Mouse (Mus musculus) forebrain, embryonic 15.5 days (tissue): ENCODE data around the gene Nr2e3. TPM values are rescaled to one million over a fixed set of nuclear protein-coding genes. Genes with fewer than 3 reads are reported as not detected.
A peak's percentile ranks its signal among the peaks of the same experiment; 100 is the strongest.

Source experiments
- ATAC-seq: fragments of 200-750 bp; cut with Nextera tagmentation; replicated peaks from 2 replicates; pipeline ENCODE4 v1.8.0; 2017; ENCODE audit warnings: mild to moderate bottlenecking, moderate TSS enrichment, moderate library complexity
- H3K27ac ChIP-seq: fragments of 300-500 bp; sonication (generic); replicated peaks from 2 replicates; pipeline ENCODE4 v1.5.1; 2015; ENCODE audit warnings: mild to moderate bottlenecking, inconsistent platforms
- H3K27me3 ChIP-seq: fragments of 300-500 bp; sonication (generic); 2 replicates; pipeline ENCODE4 v1.6.1; 2015; ENCODE audit warnings: inconsistent platforms
- H3K36me3 ChIP-seq: fragments of 300-500 bp; sonication (generic); 2 replicates; pipeline ENCODE4 v1.6.1; 2015; ENCODE audit warnings: mild to moderate bottlenecking, inconsistent platforms
- H3K4me1 ChIP-seq: fragments of 300-500 bp; sonication (generic); 2 replicates; pipeline ENCODE4 v1.6.1; 2015; ENCODE audit warnings: inconsistent platforms
- H3K4me2 ChIP-seq: fragments of 300-500 bp; sonication (generic); replicated peaks from 2 replicates; pipeline ENCODE4 v1.6.1; 2015; ENCODE audit warnings: mild to moderate bottlenecking, inconsistent platforms
- H3K4me3 ChIP-seq: fragments of 300-500 bp; sonication (generic); 2 replicates; pipeline ENCODE4 v1.5.1; 2015; ENCODE audit warnings: mild to moderate bottlenecking, inconsistent platforms
- H3K9ac ChIP-seq: fragments of 300-500 bp; sonication (generic); replicated peaks from 2 replicates; pipeline ENCODE4 v1.6.1; 2015; ENCODE audit warnings: mild to moderate bottlenecking, inconsistent platforms
- H3K9me3 ChIP-seq: fragments of 300-500 bp; sonication (generic); 2 replicates; pipeline ENCODE4 v1.6.1; 2016; ENCODE audit warnings: inconsistent platforms
- WGBS: fragments of 180-500 bp; shearing (Covaris S2); methylation state at CpG from one replicate; pipeline ENCODE4 v1.1.7; 2015; ENCODE audit warnings: mixed read lengths; 5-methylcytosine and 5-hydroxymethylcytosine counted together
- polyA plus RNA-seq: library from polyadenylated mRNA; unstranded; fragments of >200 nt; fragmentation: Nextera tagmentation; extraction: Ambion mirVana; gene quantifications from 2 replicates; pipeline ENCODE4 v1.2.1, GENCODE M21; 2015

The Nr2e3 gene
- not detected in 2 replicates for polyA plus RNA-seq

DNA sequence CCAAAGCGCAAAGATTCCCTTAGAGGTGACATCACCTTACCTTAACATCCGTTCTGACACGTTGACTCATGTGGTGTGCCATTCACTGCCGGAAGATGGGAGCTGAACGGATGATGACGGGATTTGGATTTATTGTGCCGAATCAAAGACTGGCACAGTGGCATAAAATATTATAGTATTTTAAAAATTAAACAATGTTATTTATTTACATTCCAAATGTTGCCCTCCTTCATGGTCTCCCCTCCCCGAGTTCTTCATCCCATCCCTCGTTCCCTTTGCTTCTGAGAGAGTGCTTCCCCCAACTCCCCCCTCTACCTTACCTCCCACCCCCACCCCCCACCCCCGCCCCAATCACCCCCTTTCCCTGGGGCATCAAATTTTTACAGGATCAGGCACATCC, at the start of gene Nr2e3:
Gene Nr2e3, minus strand, starts transcription at position 101 of the 400 bp plus-strand sequence.
- no peaks in the 10 kb centered on the region for H3K4me1 ChIP-seq
- no peak within 1 kb of the TSS for H3K4me2 ChIP-seq
- H3K9me3 ChIP-seq, result no peaks in the 10 kb centered on the region
- H3K9ac ChIP-seq, result no peak within 1 kb of the TSS
- 91% methylated on average over 10 of the region's 10 CpGs for WGBS
- H3K36me3 ChIP-seq, result no peaks in the 10 kb centered on the region
- no peak within 1 kb of the TSS for H3K27ac ChIP-seq
- no peaks in the 10 kb centered on the region for H3K27me3 ChIP-seq
- ATAC-seq, result no peak
- no peak within 1 kb of the TSS for H3K4me3 ChIP-seq

- 51% methylated on average over 7 of the region's 7 CpGs for WGBS
- Histone ChIP-seq H3K9me3 (no peaks in the 10 kb centered on the region), H3K9ac (no peak overlapping the region), H3K36me3 (no peaks in the 10 kb centered on the region), H3K27ac (no peak overlapping the region), H3K4me2 (no peak overlapping the region), H3K4me3 (no peak overlapping the region), H3K27me3 (no peaks in the 10 kb centered on the region), H3K4me1 (no peaks in the 10 kb centered on the region)
- ATAC-seq, result no peak
Measured at GRCm38 (mm10) chr9:60008936-60009335, 48.5 kb upstream of the Nr2e3 start.

DNA sequence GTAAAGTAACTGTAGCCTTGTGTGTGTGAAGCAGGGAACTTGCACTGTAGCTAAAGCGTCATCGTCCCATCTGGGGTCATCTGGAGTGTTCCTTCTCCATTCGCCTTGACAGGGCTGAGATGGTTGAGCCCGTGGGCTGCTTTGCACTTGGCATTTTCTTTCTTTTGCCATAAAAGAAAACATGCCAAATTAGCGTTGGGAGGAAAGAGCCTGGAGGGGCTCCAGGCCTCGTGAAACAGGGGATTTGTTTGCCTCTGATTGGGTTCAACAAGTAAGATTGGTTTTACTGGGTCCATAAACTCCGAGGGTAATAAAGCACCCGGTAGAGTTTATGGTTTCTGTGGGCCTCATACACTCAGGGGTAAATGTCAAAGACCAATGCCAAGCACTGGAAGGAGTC, 41.9 kb upstream of the Nr2e3 start:
- Histone ChIP-seq H3K36me3 (no peaks in the 10 kb centered on the region), H3K4me1 (no peaks in the 10 kb centered on the region), H3K27me3 (no peaks in the 10 kb centered on the region), H3K4me2 (no peak overlapping the region), H3K27ac (no peak overlapping the region), H3K9me3 (no peaks in the 10 kb centered on the region), H3K4me3 (no peak overlapping the region), H3K9ac (no peak overlapping the region)
- WGBS, result 62% methylated on average over 8 of the region's 8 CpGs
- ATAC-seq, result no peak

DNA sequence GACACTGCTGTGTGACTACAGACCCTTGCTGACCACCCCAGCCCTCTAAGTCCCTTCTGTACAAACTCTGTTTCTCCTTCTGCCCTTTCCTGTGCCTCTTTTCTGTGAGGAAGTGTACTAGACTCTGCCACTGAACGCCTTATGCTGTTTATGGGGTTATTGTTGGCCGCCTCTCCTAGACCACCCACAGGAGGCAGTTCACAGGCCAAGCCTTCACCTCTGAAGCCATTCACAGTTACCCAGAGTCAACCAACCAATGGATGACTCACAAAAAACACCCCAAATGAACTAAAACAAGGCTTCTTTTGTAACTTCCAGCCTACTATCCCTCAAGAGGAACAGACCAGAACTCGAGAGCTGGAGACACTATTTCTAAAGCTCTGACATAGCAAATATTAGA, 41.0 kb upstream of the Nr2e3 start:
- Histone ChIP-seq H3K4me2 (no peak overlapping the region), H3K4me1 (no peaks in the 10 kb centered on the region), H3K9me3 (no peaks in the 10 kb centered on the region), H3K9ac (no peak overlapping the region), H3K27ac (no peak overlapping the region), H3K27me3 (no peaks in the 10 kb centered on the region), H3K36me3 (no peaks in the 10 kb centered on the region), H3K4me3 (no peak overlapping the region)
- no peak for ATAC-seq
- 76% methylated on average over 3 of the region's 3 CpGs for WGBS

DNA sequence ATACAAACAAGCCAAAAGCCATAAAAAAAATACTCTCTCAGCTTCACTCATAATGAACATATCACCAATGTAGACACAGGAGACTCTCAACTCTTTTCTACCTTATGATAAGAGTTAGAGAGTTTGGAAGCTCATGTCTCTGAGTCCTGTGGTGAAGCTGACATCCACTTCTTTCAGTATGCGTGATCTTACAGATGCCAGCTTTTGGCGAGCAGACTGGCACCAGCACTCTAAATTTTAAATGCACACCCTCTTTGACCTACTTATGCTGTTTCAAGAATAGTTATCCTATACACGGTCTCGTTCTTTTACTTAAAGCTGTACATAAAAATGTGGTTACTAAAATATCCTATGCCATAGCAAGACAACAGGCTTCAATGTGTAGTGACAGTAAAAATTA, 37.3 kb upstream of the Nr2e3 start:
- WGBS, result 80% methylated on average over 4 of the region's 4 CpGs
- Histone ChIP-seq H3K4me1 (no peaks in the 10 kb centered on the region), H3K27ac (no peak overlapping the region), H3K9me3 (no peaks in the 10 kb centered on the region), H3K4me2 (no peak overlapping the region), H3K4me3 (no peak overlapping the region), H3K36me3 (no peaks in the 10 kb centered on the region), H3K9ac (no peak overlapping the region), H3K27me3 (no peaks in the 10 kb centered on the region)
- ATAC-seq, result no peak

GRCm38 (mm10) chr9:59991407-59991806, 30.9 kb upstream of the Nr2e3 start:
- H3K4me3 ChIP-seq, result no peak overlapping the region
- no peak overlapping the region for H3K27ac ChIP-seq
- H3K4me1 ChIP-seq, result no peaks in the 10 kb centered on the region
- no peaks in the 10 kb centered on the region for H3K27me3 ChIP-seq
- H3K9ac ChIP-seq, result no peak overlapping the region
- H3K36me3 ChIP-seq, result no peaks in the 10 kb centered on the region
- no peak overlapping the region for H3K4me2 ChIP-seq
- H3K9me3 ChIP-seq, result no peaks in the 10 kb centered on the region
- WGBS, result 82% methylated on average over 5 of the region's 5 CpGs
- ATAC-seq, result no peak

- no peaks in the 10 kb centered on the region for H3K4me1 ChIP-seq
- H3K27ac ChIP-seq, result no peak overlapping the region
- no peak overlapping the region for H3K4me2 ChIP-seq
- H3K9ac ChIP-seq, result no peak overlapping the region
- H3K27me3 ChIP-seq, result no peaks in the 10 kb centered on the region
- 3% methylated on average over 1 of the region's 1 CpGs for WGBS
- no peak for ATAC-seq
- H3K36me3 ChIP-seq, result no peaks in the 10 kb centered on the region
- no peak overlapping the region for H3K4me3 ChIP-seq
- no peaks in the 10 kb centered on the region for H3K9me3 ChIP-seq
Measured at GRCm38 (mm10) chr9:59989864-59990263, 29.4 kb upstream of the Nr2e3 start.

DNA sequence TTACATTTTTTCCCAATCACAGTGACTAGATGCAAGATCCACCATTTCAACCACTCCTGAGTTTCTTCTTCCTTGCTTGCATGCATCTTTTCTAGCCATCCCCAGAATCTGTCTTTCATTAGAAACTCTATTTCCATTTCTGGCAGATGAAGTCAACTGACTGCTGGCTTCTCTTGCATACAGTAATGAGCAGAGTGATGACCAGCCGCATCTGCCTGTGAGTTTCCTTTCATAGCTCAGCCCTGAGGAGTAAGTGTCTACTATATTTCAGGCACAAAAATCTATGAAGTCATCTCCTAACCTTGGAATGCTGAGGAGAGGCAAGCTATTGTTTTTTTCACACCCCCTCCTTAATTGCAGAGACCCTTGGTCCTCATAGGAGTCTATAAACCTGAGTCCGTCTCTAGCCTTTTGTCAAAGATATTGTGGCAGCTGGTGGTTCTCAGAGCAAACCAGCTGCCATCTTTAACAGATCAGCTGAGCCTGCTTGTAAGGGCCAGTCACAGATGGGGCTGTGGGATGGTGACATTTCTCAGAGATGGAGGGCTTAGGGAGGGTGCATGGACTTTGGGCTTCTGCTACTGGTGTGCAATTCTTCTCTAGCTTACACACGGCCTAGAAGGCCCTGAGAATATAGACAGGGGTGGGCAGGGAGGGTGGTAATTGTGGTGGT, 25.6 kb upstream of the Nr2e3 start:
- ATAC-seq, result no peak
- WGBS, result 65% methylated on average over 3 of the region's 3 CpGs
- no peaks in the 10 kb centered on the region for H3K9me3 ChIP-seq

GRCm38 (mm10) chr9:59981116-59981515, 20.7 kb upstream of the Nr2e3 start:
- H3K4me1 ChIP-seq, result no peaks in the 10 kb centered on the region
- ATAC-seq, result no peak
- no peak overlapping the region for H3K27ac ChIP-seq
- no peak overlapping the region for H3K4me2 ChIP-seq
- H3K9ac ChIP-seq, result no peak overlapping the region
- no peak overlapping the region for H3K4me3 ChIP-seq
- no peaks in the 10 kb centered on the region for H3K36me3 ChIP-seq
- no peaks in the 10 kb centered on the region for H3K9me3 ChIP-seq
- 51% methylated on average over 2 of the region's 2 CpGs for WGBS
- H3K27me3 ChIP-seq, result no peaks in the 10 kb centered on the region

More for the DNA sequence above, 25.6 kb upstream of the Nr2e3 start:
- H3K4me3 ChIP-seq, result no peak overlapping the region
- H3K27me3 ChIP-seq, result no peaks in the 10 kb centered on the region
- no peaks in the 10 kb centered on the region for H3K4me1 ChIP-seq
- no peaks in the 10 kb centered on the region for H3K36me3 ChIP-seq
- no peak overlapping the region for H3K4me2 ChIP-seq
- no peak overlapping the region for H3K27ac ChIP-seq
- H3K9ac ChIP-seq, result no peak overlapping the region

DNA sequence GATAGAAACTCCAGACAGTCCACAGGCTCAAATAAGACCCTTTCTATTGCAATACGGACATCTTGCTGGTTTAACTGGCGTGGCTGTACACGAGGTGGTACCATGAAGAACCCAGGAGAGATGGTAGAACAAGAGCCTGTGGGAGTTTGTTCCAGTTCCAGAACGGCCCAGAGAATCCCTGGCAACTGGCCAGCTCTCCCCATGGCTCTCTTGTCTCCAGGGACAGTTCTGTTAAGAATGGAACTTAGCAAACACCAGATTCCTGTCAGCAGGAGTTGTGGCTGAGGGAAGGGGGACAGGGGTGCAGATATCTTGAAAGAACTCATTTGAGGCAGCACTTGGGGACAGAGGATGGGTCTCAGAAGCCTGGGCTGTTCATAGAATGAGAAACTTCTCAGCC, 10.8 kb upstream of the Nr2e3 start:
- H3K4me3 ChIP-seq, result no peak overlapping the region
- ATAC-seq, result no peak
- H3K36me3 ChIP-seq, result no peaks in the 10 kb centered on the region
- no peaks in the 10 kb centered on the region for H3K4me1 ChIP-seq
- WGBS, result 73% methylated on average over 4 of the region's 4 CpGs
- H3K4me2 ChIP-seq, result no peak overlapping the region
- no peak overlapping the region for H3K27ac ChIP-seq
- no peaks in the 10 kb centered on the region for H3K9me3 ChIP-seq
- H3K27me3 ChIP-seq, result no peaks in the 10 kb centered on the region
- H3K9ac ChIP-seq, result no peak overlapping the region

GRCm38 (mm10) chr9:59969383-59969782, 8.9 kb upstream of the Nr2e3 start:
- no peak overlapping the region for H3K9ac ChIP-seq
- no peaks in the 10 kb centered on the region for H3K9me3 ChIP-seq
- H3K36me3 ChIP-seq, result no peaks in the 10 kb centered on the region
- H3K4me3 ChIP-seq, result no peak overlapping the region
- H3K27ac ChIP-seq, result no peak overlapping the region
- H3K27me3 ChIP-seq, result no peaks in the 10 kb centered on the region
- 30% methylated on average over 6 of the region's 6 CpGs for WGBS
- peak; percentile 78; the same call in 1 of the 2 replicates for ATAC-seq
- H3K4me2 ChIP-seq, result no peak overlapping the region
- H3K4me1 ChIP-seq, result no peaks in the 10 kb centered on the region

- Histone ChIP-seq H3K9me3 (no peaks in the 10 kb centered on the region), H3K4me2 (no peak overlapping the region), H3K9ac (no peak overlapping the region), H3K27me3 (no peaks in the 10 kb centered on the region), H3K4me3 (no peak overlapping the region), H3K4me1 (no peaks in the 10 kb centered on the region), H3K36me3 (no peaks in the 10 kb centered on the region), H3K27ac (no peak overlapping the region)
- 88% methylated on average over 10 of the region's 10 CpGs for WGBS
- no peak for ATAC-seq
Measured at GRCm38 (mm10) chr9:59965046-59965445, 4.6 kb upstream of the Nr2e3 start.

DNA sequence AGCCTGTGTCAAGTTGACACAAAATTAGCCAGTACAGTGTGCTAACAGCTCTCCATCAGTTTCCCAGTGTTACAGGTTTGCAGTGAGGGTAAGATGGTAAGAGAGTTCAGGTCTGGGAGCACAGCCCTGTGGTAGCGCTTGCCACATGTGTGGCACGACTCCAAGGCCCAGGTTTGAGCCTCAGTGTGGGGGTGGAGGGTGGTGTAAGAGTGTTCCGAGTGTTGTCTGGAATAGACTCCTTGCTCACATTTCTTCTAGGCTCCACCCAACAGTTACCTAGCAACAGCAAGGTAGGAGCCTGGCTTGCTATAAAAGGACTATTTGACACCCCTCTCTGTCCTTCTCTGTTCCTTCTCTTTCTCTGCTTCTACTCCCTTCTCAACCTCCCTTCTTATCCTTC, 3.9 kb upstream of the Nr2e3 start:
- Histone ChIP-seq H3K4me1 (no peaks in the 10 kb centered on the region), H3K4me2 (no peak overlapping the region), H3K36me3 (no peaks in the 10 kb centered on the region), H3K27me3 (no peaks in the 10 kb centered on the region), H3K9me3 (no peaks in the 10 kb centered on the region), H3K27ac (no peak overlapping the region), H3K4me3 (no peak overlapping the region), H3K9ac (no peak overlapping the region)
- ATAC-seq, result no peak
- 52% methylated on average over 3 of the region's 3 CpGs for WGBS
